Mouse (Mus musculus) kidney, embryonic 15.5 days (tissue): ENCODE measurements at regions not wholly inside any gene's neighbourhood (a gene's known extent, or its start where the extent isn't known, plus 50 kb on each side); places are given as distances from the start of the nearest gene placed in this dataset.

Experiments used
- ATAC-seq: fragments of 200-750 bp; cut with Nextera tagmentation; replicated peaks from 2 replicates; pipeline ENCODE4 v1.8.0; 2017; ENCODE audit warnings: moderate TSS enrichment; ENCODE audit not compliant: low FRiP score
- H3K27ac ChIP-seq: fragments of 300-500 bp; sonication (generic); 2 replicates; pipeline ENCODE4 v1.5.1; 2015; ENCODE audit warnings: mild to moderate bottlenecking, inconsistent platforms
- H3K27me3 ChIP-seq: fragments of 300-500 bp; sonication (generic); 2 replicates; pipeline ENCODE4 v1.6.1; 2015; ENCODE audit warnings: inconsistent platforms
- H3K36me3 ChIP-seq: fragments of 300-500 bp; sonication (generic); 2 replicates; pipeline ENCODE4 v1.6.1; 2015; ENCODE audit warnings: inconsistent platforms
- H3K4me1 ChIP-seq: fragments of 300-500 bp; sonication (generic); 2 replicates; pipeline ENCODE4 v1.6.1; 2015; ENCODE audit warnings: inconsistent platforms
- H3K4me2 ChIP-seq: fragments of 300-500 bp; sonication (generic); 2 replicates; pipeline ENCODE4 v1.6.1; 2015; ENCODE audit warnings: moderate library complexity, mild to moderate bottlenecking, inconsistent platforms
- H3K4me3 ChIP-seq: fragments of 300-500 bp; sonication (generic); replicated peaks from 2 replicates; pipeline ENCODE4 v1.5.1; 2015; ENCODE audit warnings: mild to moderate bottlenecking, inconsistent platforms
- H3K9ac ChIP-seq: fragments of 300-500 bp; sonication (generic); 2 replicates; pipeline ENCODE4 v1.6.1; 2015; ENCODE audit warnings: mild to moderate bottlenecking, inconsistent platforms
- H3K9me3 ChIP-seq: fragments of 300-500 bp; sonication (generic); replicated peaks from 2 replicates; pipeline ENCODE4 v1.6.1; 2016; ENCODE audit warnings: inconsistent platforms
- WGBS: fragments of 180-500 bp; shearing (Covaris S2); methylation state at CpG from one replicate; pipeline ENCODE4 v1.1.7; 2015; ENCODE audit warnings: mixed read lengths; 5-methylcytosine and 5-hydroxymethylcytosine counted together

DNA sequence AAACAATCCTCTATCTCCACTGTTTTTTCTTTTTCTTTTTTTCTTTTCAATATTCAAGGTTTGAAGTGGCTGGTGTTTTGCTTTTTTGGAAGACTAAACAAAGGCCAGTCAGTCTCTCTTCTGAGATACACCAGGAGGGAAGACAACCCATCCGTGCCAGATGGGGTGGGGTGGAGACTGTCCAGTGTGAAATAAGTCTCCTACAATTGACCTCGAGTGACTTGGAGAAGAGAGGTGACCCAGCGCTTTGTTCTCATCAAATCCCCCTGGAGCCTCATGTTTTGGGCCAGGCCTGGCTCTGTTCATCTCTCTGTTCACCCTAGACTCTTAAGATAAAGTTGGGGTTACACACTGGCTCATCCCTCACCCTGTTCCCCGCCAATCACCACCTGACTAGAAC is 169.2 kb upstream of the Tbca start:
- H3K36me3 ChIP-seq = no peaks in the 10 kb centered on the region
- no peak overlapping the region for H3K4me3 ChIP-seq
- H3K4me1 ChIP-seq = no peaks in the 10 kb centered on the region
- no peak overlapping the region for H3K4me2 ChIP-seq
- H3K27me3 ChIP-seq = no peaks in the 10 kb centered on the region
- WGBS = 56% methylated on average over 4 of the region's 4 CpGs
- ATAC-seq = no peak
- no peak overlapping the region for H3K27ac ChIP-seq
- no peak overlapping the region for H3K9ac ChIP-seq
- no peaks in the 10 kb centered on the region for H3K9me3 ChIP-seq

GRCm38 (mm10) chr13:94630055-94630454 is 158.7 kb upstream of the Tbca start:
- WGBS = 73% methylated on average over 1 of the region's 1 CpGs
- no peaks in the 10 kb centered on the region for H3K9me3 ChIP-seq
- no peak for ATAC-seq
- H3K4me3 ChIP-seq = no peak overlapping the region
- H3K27me3 ChIP-seq = no peaks in the 10 kb centered on the region
- H3K36me3 ChIP-seq = no peaks in the 10 kb centered on the region
- no peak overlapping the region for H3K4me2 ChIP-seq
- no peak overlapping the region for H3K9ac ChIP-seq
- H3K27ac ChIP-seq = no peak overlapping the region
- H3K4me1 ChIP-seq = no peaks in the 10 kb centered on the region

- no peak for ATAC-seq
- 95% methylated on average over 6 of the region's 6 CpGs for WGBS
- no peak overlapping the region for H3K9ac ChIP-seq
- H3K4me2 ChIP-seq = no peak overlapping the region
- H3K27ac ChIP-seq = no peak overlapping the region
- no peaks in the 10 kb centered on the region for H3K27me3 ChIP-seq
- H3K4me3 ChIP-seq = no peak overlapping the region
- H3K36me3 ChIP-seq = no peaks in the 10 kb centered on the region
- no peaks in the 10 kb centered on the region for H3K4me1 ChIP-seq
- H3K9me3 ChIP-seq = no peaks in the 10 kb centered on the region
Measured at GRCm38 (mm10) chr13:94630685-94631084, 158.0 kb upstream of the Tbca start.

DNA sequence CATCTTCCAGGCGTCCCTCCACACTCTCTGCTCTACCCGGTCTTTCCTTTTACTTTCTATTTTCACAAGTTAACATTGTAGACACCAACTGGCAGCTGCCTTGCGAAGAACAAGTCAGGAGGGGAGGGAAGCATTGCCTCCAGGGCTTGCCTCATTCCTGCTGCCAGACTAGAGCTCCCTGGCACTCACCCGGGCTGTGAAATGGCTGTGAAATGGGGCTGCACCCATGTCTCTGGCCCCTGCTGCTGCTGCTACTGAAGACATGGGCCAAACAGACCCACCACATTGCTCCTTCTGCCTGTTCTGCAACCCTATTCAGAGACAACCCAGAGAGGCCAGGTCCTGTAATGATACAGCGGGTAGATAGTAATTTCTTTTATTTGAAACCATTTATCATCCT is 156.0 kb upstream of the Tbca start:
- no peak overlapping the region for H3K9ac ChIP-seq
- H3K27ac ChIP-seq = no peak overlapping the region
- no peak for ATAC-seq
- no peak overlapping the region for H3K4me2 ChIP-seq
- H3K4me1 ChIP-seq = no peaks in the 10 kb centered on the region
- H3K27me3 ChIP-seq = no peaks in the 10 kb centered on the region
- H3K36me3 ChIP-seq = no peaks in the 10 kb centered on the region
- H3K4me3 ChIP-seq = no peak overlapping the region
- 53% methylated on average over 5 of the region's 5 CpGs for WGBS
- H3K9me3 ChIP-seq = no peaks in the 10 kb centered on the region

DNA sequence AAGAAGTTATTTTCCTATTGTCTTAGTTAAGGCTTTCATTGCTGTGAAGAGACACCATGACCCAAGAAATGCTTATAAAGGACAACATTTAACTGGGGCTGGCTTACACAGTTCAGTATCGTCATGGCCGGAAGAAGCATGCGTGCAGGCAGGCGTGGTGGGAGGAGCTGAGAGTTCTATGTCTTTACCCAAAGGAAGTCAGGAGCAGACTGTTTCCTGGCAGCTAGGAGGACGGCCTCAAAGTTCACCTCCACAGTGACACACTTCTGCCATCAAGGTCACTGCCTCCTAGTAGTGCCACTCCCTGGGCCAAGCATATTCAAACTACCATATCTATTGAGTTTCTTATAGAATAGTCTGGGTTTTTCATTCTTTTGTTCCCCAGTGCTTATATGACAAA is 148.4 kb upstream of the Tbca start:
- Histone ChIP-seq H3K27ac (no peak overlapping the region), H3K4me3 (no peak overlapping the region), H3K27me3 (0 out of 2 replicates have a peak, but pooled peaks cover 4% of the 10 kb centered on the region), H3K9me3 (no peaks in the 10 kb centered on the region), H3K9ac (no peak overlapping the region), H3K36me3 (no peaks in the 10 kb centered on the region), H3K4me1 (0 out of 2 replicates have a peak, but pooled peaks cover 2% of the 10 kb centered on the region), H3K4me2 (no peak overlapping the region)
- no peak for ATAC-seq
- WGBS = 77% methylated on average over 5 of the region's 5 CpGs

DNA sequence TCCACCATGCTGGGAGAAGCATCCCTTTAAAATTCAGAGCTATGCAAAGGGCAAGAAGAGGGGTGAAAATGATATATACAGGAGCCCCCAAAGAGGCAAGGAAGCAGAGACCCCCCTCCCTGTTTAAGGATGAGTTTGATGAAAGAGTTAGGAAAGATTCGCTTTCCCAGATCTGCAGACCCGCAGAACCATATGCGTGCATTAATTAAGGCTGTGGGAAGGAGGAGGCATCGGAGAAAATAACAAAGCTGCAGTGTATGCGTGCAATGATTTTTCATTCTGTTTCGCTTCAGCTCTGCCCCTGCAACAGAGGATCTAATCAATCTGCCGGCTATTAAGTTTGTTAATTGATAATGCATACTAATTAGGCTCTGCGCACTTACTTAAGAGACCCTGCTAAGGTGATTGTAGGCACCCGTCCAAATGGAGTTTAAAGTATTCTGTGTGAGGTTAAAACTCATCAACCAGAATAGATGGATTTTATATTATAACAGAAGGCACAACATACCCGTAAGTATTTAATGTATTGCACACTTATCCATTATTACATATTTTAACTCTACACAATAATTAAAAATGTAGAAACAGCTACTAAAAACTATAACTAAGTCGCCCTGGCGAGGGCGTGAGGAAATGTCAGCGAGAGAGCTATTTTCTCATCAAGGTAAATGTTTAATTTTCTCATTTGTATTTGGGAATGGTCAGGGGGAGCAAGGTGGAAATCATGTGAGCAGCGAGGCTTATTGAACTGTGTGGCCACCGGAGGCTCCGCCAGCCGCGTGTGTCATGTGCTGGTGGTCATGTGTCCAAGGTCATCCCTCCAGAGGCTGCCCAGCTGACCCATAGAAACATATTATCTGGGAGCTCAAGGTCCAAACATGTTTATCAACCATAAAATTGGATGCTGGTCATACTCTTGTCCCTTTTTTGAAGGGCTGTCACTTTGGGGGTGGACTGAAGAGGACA is 143.2 kb upstream of the Tbca start:
- no peak overlapping the region for H3K4me2 ChIP-seq
- no peaks in the 10 kb centered on the region for H3K9me3 ChIP-seq
- H3K27me3 ChIP-seq = 0 out of 2 replicates have a peak, but pooled peaks cover 4% of the 10 kb centered on the region
- H3K27ac ChIP-seq = no peak overlapping the region
- no peaks in the 10 kb centered on the region for H3K36me3 ChIP-seq
- no peak for ATAC-seq
- 71% methylated on average over 19 of the region's 19 CpGs for WGBS
- no peak overlapping the region; the same call in 1 of the 2 replicates for H3K9ac ChIP-seq
- no peak overlapping the region for H3K4me3 ChIP-seq
- peaks cover 11% of the 10 kb centered on the region; the same call in 1 of the 2 replicates for H3K4me1 ChIP-seq

GRCm38 (mm10) chr13:94646326-94646725 is 142.4 kb upstream of the Tbca start:
- H3K4me1 ChIP-seq = peaks cover 11% of the 10 kb centered on the region; the same call in 1 of the 2 replicates
- H3K9ac ChIP-seq = no peak overlapping the region
- H3K27me3 ChIP-seq = 0 out of 2 replicates have a peak, but pooled peaks cover 4% of the 10 kb centered on the region
- WGBS = 75% methylated on average over 2 of the region's 2 CpGs
- no peak overlapping the region for H3K27ac ChIP-seq
- ATAC-seq = no peak
- H3K36me3 ChIP-seq = no peaks in the 10 kb centered on the region
- no peak overlapping the region for H3K4me3 ChIP-seq
- no peaks in the 10 kb centered on the region for H3K9me3 ChIP-seq
- no peak overlapping the region for H3K4me2 ChIP-seq

GRCm38 (mm10) chr13:94646781-94647555 is 141.7 kb upstream of the Tbca start:
- Histone ChIP-seq H3K4me1 (peaks cover 11% of the 10 kb centered on the region; the same call in 1 of the 2 replicates), H3K9ac (no peak overlapping the region), H3K9me3 (no peaks in the 10 kb centered on the region), H3K27ac (no peak overlapping the region), H3K4me3 (no peak overlapping the region), H3K27me3 (0 out of 2 replicates have a peak, but pooled peaks cover 4% of the 10 kb centered on the region), H3K4me2 (no peak overlapping the region), H3K36me3 (no peaks in the 10 kb centered on the region)
- no peak for ATAC-seq
- WGBS = 49% methylated on average over 12 of the region's 12 CpGs

DNA sequence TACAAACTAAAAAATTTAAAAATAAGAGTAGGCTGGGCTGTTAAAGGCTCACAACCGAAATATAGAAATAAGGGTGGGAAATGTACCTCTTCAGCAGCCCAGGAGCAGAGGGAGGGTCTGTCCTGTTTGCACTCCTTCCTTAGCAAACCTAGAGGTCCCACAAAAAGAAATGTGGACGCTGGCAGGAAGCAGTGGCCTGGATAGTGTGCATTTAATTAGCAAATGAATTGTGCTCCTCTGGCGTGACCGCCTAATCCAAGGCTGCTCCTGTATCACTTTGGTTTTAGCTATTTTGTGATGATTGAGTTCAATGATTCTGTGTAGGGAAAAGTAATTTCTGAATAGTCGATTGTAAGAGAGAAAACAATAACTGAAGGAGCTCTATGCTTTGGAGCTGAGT is 141.1 kb upstream of the Tbca start:
- no peak for ATAC-seq
- peaks cover 11% of the 10 kb centered on the region; the same call in 1 of the 2 replicates for H3K4me1 ChIP-seq
- no peak overlapping the region for H3K4me3 ChIP-seq
- H3K27ac ChIP-seq = no peak overlapping the region
- H3K9me3 ChIP-seq = no peaks in the 10 kb centered on the region
- 47% methylated on average over 5 of the region's 5 CpGs for WGBS
- H3K4me2 ChIP-seq = no peak overlapping the region
- H3K36me3 ChIP-seq = no peaks in the 10 kb centered on the region
- no peak overlapping the region for H3K9ac ChIP-seq
- 0 out of 2 replicates have a peak, but pooled peaks cover 4% of the 10 kb centered on the region for H3K27me3 ChIP-seq

DNA sequence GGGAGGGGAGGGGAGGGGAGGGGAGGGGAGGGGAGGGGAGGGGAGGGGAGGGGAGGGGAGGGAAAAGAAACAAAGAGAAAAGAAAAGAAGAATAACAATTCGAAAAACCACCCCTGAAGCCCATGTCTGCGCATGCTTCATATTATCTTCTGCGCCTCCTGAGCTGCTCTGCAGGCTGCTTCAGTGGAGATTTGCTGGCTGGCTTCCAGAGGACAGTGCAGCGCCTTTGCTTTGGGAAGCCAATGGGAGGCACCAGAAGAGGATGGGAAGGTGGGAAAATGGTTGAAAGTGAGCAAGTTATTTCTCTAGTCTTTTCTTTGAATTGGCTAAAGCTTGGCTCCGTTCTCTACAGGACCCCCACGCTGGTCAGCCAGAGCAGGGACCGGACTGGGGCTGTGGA is 137.8 kb upstream of the Tbca start:
- Histone ChIP-seq H3K4me1 (peaks cover 9% of the 10 kb centered on the region; the same call in 1 of the 2 replicates), H3K4me3 (no peak overlapping the region), H3K9ac (no peak overlapping the region), H3K27me3 (no peaks in the 10 kb centered on the region), H3K27ac (no peak overlapping the region), H3K9me3 (no peaks in the 10 kb centered on the region), H3K36me3 (no peaks in the 10 kb centered on the region), H3K4me2 (no peak overlapping the region)
- ATAC-seq = no peak
- 83% methylated on average over 7 of the region's 7 CpGs for WGBS

GRCm38 (mm10) chr13:94667604-94668003 is 121.1 kb upstream of the Tbca start:
- H3K9me3 ChIP-seq = no peaks in the 10 kb centered on the region
- H3K27me3 ChIP-seq = peaks cover 20% of the 10 kb centered on the region
- no peak overlapping the region for H3K4me2 ChIP-seq
- no peak overlapping the region for H3K4me3 ChIP-seq
- H3K4me1 ChIP-seq = no peaks in the 10 kb centered on the region
- no peak for ATAC-seq
- no peaks in the 10 kb centered on the region for H3K36me3 ChIP-seq
- 82% methylated on average over 9 of the region's 9 CpGs for WGBS
- no peak overlapping the region for H3K27ac ChIP-seq
- H3K9ac ChIP-seq = no peak overlapping the region

DNA sequence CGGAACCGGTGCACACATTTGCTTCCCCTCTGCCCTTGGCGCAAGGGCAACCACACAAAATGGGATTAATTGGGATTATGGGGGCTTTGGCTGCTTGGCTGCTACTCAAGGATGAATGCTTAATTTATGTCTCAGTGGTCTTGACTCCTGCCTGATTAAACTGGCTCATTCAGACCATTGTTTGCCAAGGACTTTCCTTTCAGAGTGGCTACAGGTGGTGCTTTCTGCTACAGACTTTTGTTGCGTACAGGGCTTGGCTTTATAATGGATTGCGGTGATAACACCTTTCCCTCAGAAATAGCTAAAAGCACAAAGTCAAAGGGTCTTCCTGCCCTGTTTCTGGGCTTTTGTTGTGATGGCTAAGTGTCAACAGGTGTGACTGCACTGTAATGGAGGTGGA is 120.4 kb upstream of the Tbca start:
- H3K9ac ChIP-seq = no peak overlapping the region
- H3K4me1 ChIP-seq = no peaks in the 10 kb centered on the region
- H3K9me3 ChIP-seq = no peaks in the 10 kb centered on the region
- 82% methylated on average over 5 of the region's 5 CpGs for WGBS
- H3K4me3 ChIP-seq = no peak overlapping the region
- no peak overlapping the region for H3K4me2 ChIP-seq
- H3K36me3 ChIP-seq = no peaks in the 10 kb centered on the region
- peaks cover 20% of the 10 kb centered on the region for H3K27me3 ChIP-seq
- H3K27ac ChIP-seq = no peak overlapping the region
- no peak for ATAC-seq
